ENCODE assay signal across 25 mouse cellular contexts in the genomic region with DNA sequence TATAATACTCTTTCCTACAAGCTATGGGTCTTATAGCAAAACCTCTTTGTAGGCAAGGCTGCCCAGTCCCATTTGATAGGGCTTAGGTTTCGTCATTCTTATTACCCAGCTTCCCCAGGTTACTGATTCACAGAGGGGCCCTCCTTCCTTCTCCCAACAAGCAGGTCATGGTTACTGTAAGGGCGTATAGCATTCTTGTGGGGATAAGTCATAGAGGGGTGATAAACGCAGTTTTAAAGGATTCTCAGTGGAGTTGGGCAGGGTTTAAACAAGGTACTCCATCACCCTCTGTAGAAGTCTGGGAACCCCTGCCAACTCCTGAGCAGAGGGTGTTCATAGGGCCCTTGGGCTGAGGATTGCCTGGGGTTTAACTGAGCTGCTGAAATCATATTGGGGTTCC. TPM values are rescaled to one million over a fixed set of nuclear protein-coding genes. Genes with fewer than 3 reads are reported as not detected.
DNase-seq lines count a peak whose midpoint lies in the region; ATAC-seq and TF ChIP-seq lines count a peak whose summit lies in the region.
"Had no signal": no experiment of that assay in that cellular context is flagged by ENCODE, and none has a peak within 500 bp of the region (broad histone marks: within the 10 kb centered on the region; RNA-seq: fewer than 3 reads in every experiment).

No protein-coding gene starts in this region.

- ATAC-seq in kidney, postnatal 0 days (replicated peaks; ENCODE audit: low FRiP score, low read depth), result peak; percentile 71
- ATAC-seq in midbrain, embryonic 11.5 days (ENCODE audit: low FRiP score), result no peak
- ATAC-seq in midbrain, embryonic 16.5 days, result no peak
- ATAC-seq in intestine, postnatal 0 days, result peak; percentile 92
- peak; percentile 95 for ATAC-seq in stomach, postnatal 0 days (ENCODE audit: low FRiP score, low TSS enrichment)

- no peaks in the 10 kb centered on the region for H3K9me3 ChIP-seq in kidney, postnatal 0 days (replicated peaks; ENCODE audit: low read length)
- no peaks in the 10 kb centered on the region for H3K9me3 ChIP-seq in midbrain, embryonic 11.5 days (ENCODE audit: control insufficient read depth, low read length)
- no peaks in the 10 kb centered on the region for H3K9me3 ChIP-seq in midbrain, embryonic 16.5 days (replicated peaks; ENCODE audit: control insufficient read depth, low read length, poor library complexity, severe bottlenecking)
- no peaks in the 10 kb centered on the region for H3K9me3 ChIP-seq in intestine, postnatal 0 days (ENCODE audit: control insufficient read depth)
- H3K9me3 ChIP-seq in stomach, postnatal 0 days (ENCODE audit: control insufficient read depth, low read length), result no peaks in the 10 kb centered on the region
- H3K9me3 ChIP-seq: embryonic facial prominence, embryonic 13.5 days; forebrain, embryonic 12.5 days; hindbrain, embryonic 15.5 days; limb, embryonic 15.5 days; liver, embryonic 15.5 days; midbrain, embryonic 10.5 days; neural tube, embryonic 15.5 days had no signal

- no peaks in the 10 kb centered on the region for H3K27me3 ChIP-seq in kidney, postnatal 0 days (ENCODE audit: insufficient read depth, low read length)
- no peaks in the 10 kb centered on the region for H3K27me3 ChIP-seq in midbrain, embryonic 11.5 days (ENCODE audit: control insufficient read depth, insufficient read depth, low read length)
- H3K27me3 ChIP-seq in midbrain, embryonic 16.5 days (ENCODE audit: control insufficient read depth, insufficient read depth, low read depth, low read length), result no peaks in the 10 kb centered on the region
- H3K27me3 ChIP-seq in intestine, postnatal 0 days (replicated peaks; ENCODE audit: control insufficient read depth, insufficient read depth, low read length), result no peaks in the 10 kb centered on the region
- H3K27me3 ChIP-seq in stomach, postnatal 0 days (ENCODE audit: control insufficient read depth, insufficient read depth, low read length), result no peaks in the 10 kb centered on the region
- H3K27me3 ChIP-seq: embryonic facial prominence, embryonic 13.5 days; forebrain, embryonic 12.5 days; hindbrain, embryonic 15.5 days; limb, embryonic 15.5 days; liver, embryonic 15.5 days; neural tube, embryonic 15.5 days had no signal

- no peak overlapping the region for H3K9ac ChIP-seq in kidney, postnatal 0 days (ENCODE audit: low read depth, low read length)
- no peak overlapping the region for H3K9ac ChIP-seq in midbrain, embryonic 11.5 days (ENCODE audit: low read length)
- no peak overlapping the region for H3K9ac ChIP-seq in midbrain, embryonic 16.5 days (ENCODE audit: low read depth, low read length)
- H3K9ac ChIP-seq in intestine, postnatal 0 days (ENCODE audit: low read depth, low read length), result no peak overlapping the region
- H3K9ac ChIP-seq in stomach, postnatal 0 days (ENCODE audit: low read length), result no peak overlapping the region
- H3K9ac ChIP-seq: embryonic facial prominence, embryonic 13.5 days; forebrain, embryonic 12.5 days; hindbrain, embryonic 15.5 days; limb, embryonic 15.5 days; liver, embryonic 15.5 days; neural tube, embryonic 15.5 days had no signal

- TF ChIP-seq CTCF in kidney, postnatal 0 days (IDR thresholded peaks at IDR 0.05; ENCODE audit: low read depth), result no peak
- TF ChIP-seq CTCF in intestine, postnatal 0 days (IDR thresholded peaks at IDR 0.05; ENCODE audit: low read depth), result no peak
- no peak for TF ChIP-seq CTCF in stomach, postnatal 0 days (IDR thresholded peaks at IDR 0.05; ENCODE audit: low read depth)

- H3K4me2 ChIP-seq in kidney, postnatal 0 days (ENCODE audit: low read length), result no peak overlapping the region
- H3K4me2 ChIP-seq in midbrain, embryonic 11.5 days, result no peak overlapping the region
- no peak overlapping the region for H3K4me2 ChIP-seq in midbrain, embryonic 16.5 days (ENCODE audit: low read length)
- H3K4me2 ChIP-seq in intestine, postnatal 0 days (replicated peaks; ENCODE audit: low read depth), result peak overlapping the region; percentile 54
- H3K4me2 ChIP-seq in stomach, postnatal 0 days (replicated peaks; ENCODE audit: low read depth), result no peak overlapping the region
- H3K4me2 ChIP-seq: embryonic facial prominence, embryonic 13.5 days; forebrain, embryonic 12.5 days; hindbrain, embryonic 15.5 days; limb, embryonic 15.5 days; liver, embryonic 15.5 days; neural tube, embryonic 15.5 days had no signal

- no peaks in the 10 kb centered on the region for H3K36me3 ChIP-seq in kidney, postnatal 0 days (ENCODE audit: insufficient read depth, low read length)
- H3K36me3 ChIP-seq in midbrain, embryonic 11.5 days (ENCODE audit: control insufficient read depth, insufficient read depth, low read length), result no peaks in the 10 kb centered on the region
- H3K36me3 ChIP-seq in midbrain, embryonic 16.5 days (ENCODE audit: control insufficient read depth, insufficient read depth, low read length), result no peaks in the 10 kb centered on the region
- H3K36me3 ChIP-seq in intestine, postnatal 0 days (ENCODE audit: control insufficient read depth, insufficient read depth), result no peaks in the 10 kb centered on the region
- H3K36me3 ChIP-seq in stomach, postnatal 0 days (ENCODE audit: control insufficient read depth, insufficient read depth, low read length), result no peaks in the 10 kb centered on the region
- H3K36me3 ChIP-seq: embryonic facial prominence, embryonic 13.5 days; forebrain, embryonic 12.5 days; hindbrain, embryonic 15.5 days; limb, embryonic 15.5 days; liver, embryonic 15.5 days; midbrain, embryonic 10.5 days; neural tube, embryonic 15.5 days had no signal

- 64% methylated on average over 3 of the region's 3 CpGs for WGBS in kidney, postnatal 0 days
- 88% methylated on average over 3 of the region's 3 CpGs for WGBS in midbrain, embryonic 11.5 days
- 87% methylated on average over 3 of the region's 3 CpGs for WGBS in midbrain, embryonic 16.5 days
- WGBS in intestine, postnatal 0 days, result 42% methylated on average over 3 of the region's 3 CpGs
- 52% methylated on average over 3 of the region's 3 CpGs for WGBS in stomach, postnatal 0 days

- TF ChIP-seq EP300 in stomach, postnatal 0 days (optimal IDR thresholded peaks at IDR 0.05), result no peak

- H3K4me3 ChIP-seq in kidney, postnatal 0 days (replicated peaks; ENCODE audit: low read depth, low read length), result no peak overlapping the region
- H3K4me3 ChIP-seq in midbrain, embryonic 11.5 days (ENCODE audit: low read depth, low read length), result no peak overlapping the region
- no peak overlapping the region for H3K4me3 ChIP-seq in midbrain, embryonic 16.5 days (ENCODE audit: low read depth, low read length)
- 0 out of 2 replicates have a peak overlapping the region, but pooled peaks have one; percentile 13 for H3K4me3 ChIP-seq in intestine, postnatal 0 days (ENCODE audit: low read depth, low read length)
- no peak overlapping the region for H3K4me3 ChIP-seq in stomach, postnatal 0 days (ENCODE audit: low read depth, low read length)
- H3K4me3 ChIP-seq: embryonic facial prominence, embryonic 13.5 days; erythroblast, embryonic 14.5 days; forebrain, embryonic 12.5 days; hindbrain, embryonic 15.5 days; limb, embryonic 15.5 days; liver, embryonic 15.5 days; midbrain, embryonic 10.5 days; neural tube, embryonic 15.5 days had no signal

- DNase-seq in kidney, postnatal 0 days (ENCODE audit: low spot score), result no peak
- DNase-seq in kidney, adult 11 months, result no peak
- DNase-seq in midbrain, embryonic 11.5 days (ENCODE audit: low spot score, missing footprints), result peak; percentile 60
- DNase-seq in stomach, postnatal 0 days (ENCODE audit: low spot score), result peak; percentile 68
- no peak for DNase-seq in right cerebral cortex, adult 2 months (ENCODE audit: low spot score in 2 of 2)
- DNase-seq in thymus, adult 18-20 months, result no peak
- DNase-seq: adrenal gland, adult 2 months; cerebellum, adult 18-20 months; cerebellum, postnatal 25 days; gastrocnemius, postnatal 36 days; kidney, adult 2 months; layer of hippocampus, adult 9-11 months; left cerebral cortex, postnatal 4 days; right cerebral cortex, adult 18-20 months; thymus, postnatal 25 days had no signal

- H3K4me1 ChIP-seq in kidney, postnatal 0 days (replicated peaks; ENCODE audit: insufficient read depth, low read length), result no peaks in the 10 kb centered on the region
- H3K4me1 ChIP-seq in midbrain, embryonic 11.5 days (ENCODE audit: control insufficient read depth, insufficient read depth, low read length), result no peaks in the 10 kb centered on the region
- H3K4me1 ChIP-seq in midbrain, embryonic 16.5 days (ENCODE audit: control insufficient read depth, insufficient read depth, low read length), result no peaks in the 10 kb centered on the region
- peaks cover 5% of the 10 kb centered on the region; the same call in 1 of the 2 replicates for H3K4me1 ChIP-seq in intestine, postnatal 0 days (replicated peaks; ENCODE audit: control insufficient read depth, insufficient read depth, low read length)
- H3K4me1 ChIP-seq in stomach, postnatal 0 days (replicated peaks; ENCODE audit: control insufficient read depth, insufficient read depth), result no peaks in the 10 kb centered on the region; the same call in 1 of the 2 replicates
- H3K4me1 ChIP-seq: embryonic facial prominence, embryonic 13.5 days; forebrain, embryonic 12.5 days; hindbrain, embryonic 15.5 days; limb, embryonic 15.5 days; liver, embryonic 15.5 days; midbrain, embryonic 10.5 days; neural tube, embryonic 15.5 days had no signal

- H3K27ac ChIP-seq in kidney, postnatal 0 days, result no peak overlapping the region
- no peak overlapping the region for H3K27ac ChIP-seq in midbrain, embryonic 11.5 days (ENCODE audit: low read depth, low read length)
- no peak overlapping the region for H3K27ac ChIP-seq in midbrain, embryonic 16.5 days (ENCODE audit: low read length)
- H3K27ac ChIP-seq in intestine, postnatal 0 days (ENCODE audit: low read depth, low read length), result peak overlapping the region; percentile 95
- peak overlapping the region; percentile 79; the same call in 1 of the 2 replicates for H3K27ac ChIP-seq in stomach, postnatal 0 days (replicated peaks)
- H3K27ac ChIP-seq: embryonic facial prominence, embryonic 13.5 days; forebrain, embryonic 12.5 days; hindbrain, embryonic 15.5 days; limb, embryonic 15.5 days; liver, embryonic 15.5 days; midbrain, embryonic 10.5 days; neural tube, embryonic 15.5 days had no signal

RNA-seq across cellular contexts. Expression of a gene that starts 12.6 kb away (rescaled TPM):
- 1.3 and 2.3 TPM in 2 replicates for polyA plus RNA-seq in kidney, postnatal 0 days (2015; fragmentation: Nextera tagmentation; extraction: Ambion mirVana)
- polyA plus RNA-seq in midbrain, embryonic 11.5 days (2014; fragmentation: Nextera tagmentation; extraction: Ambion mirVana), result 0.12 and 0.23 TPM in 2 replicates
- polyA plus RNA-seq in midbrain, embryonic 16.5 days (2015; fragmentation: Nextera tagmentation; extraction: Ambion mirVana), result 0.23 and 0.37 TPM in 2 replicates
- 1.8 and 2.1 TPM in 2 replicates for polyA plus RNA-seq in intestine, postnatal 0 days (2015; fragmentation: Nextera tagmentation; extraction: Ambion mirVana)
- polyA plus RNA-seq in stomach, postnatal 0 days (2015; fragmentation: Nextera tagmentation; extraction: Ambion mirVana), result 1.8 TPM in 2 replicates
- polyA plus RNA-seq: embryonic facial prominence, embryonic 13.5 days; erythroblast, embryonic 14.5 days; forebrain, embryonic 12.5 days had no signal

RNA-seq across cellular contexts. Expression of a gene that starts 19.1 kb away (rescaled TPM):
- polyA plus RNA-seq in kidney, postnatal 0 days (2015; fragmentation: Nextera tagmentation; extraction: Ambion mirVana), result 12.5 and 13.3 TPM in 2 replicates
- 48.8 and 49.7 TPM in 2 replicates for polyA plus RNA-seq in midbrain, embryonic 11.5 days (2014; fragmentation: Nextera tagmentation; extraction: Ambion mirVana)
- 73.0 and 74.4 TPM in 2 replicates for polyA plus RNA-seq in midbrain, embryonic 16.5 days (2015; fragmentation: Nextera tagmentation; extraction: Ambion mirVana)
- polyA plus RNA-seq in intestine, postnatal 0 days (2015; fragmentation: Nextera tagmentation; extraction: Ambion mirVana), result 73.4 and 93.7 TPM in 2 replicates
- 16.7 and 19.9 TPM in 2 replicates for polyA plus RNA-seq in stomach, postnatal 0 days (2015; fragmentation: Nextera tagmentation; extraction: Ambion mirVana)
- polyA plus RNA-seq: erythroblast, embryonic 14.5 days had no signal

RNA-seq across cellular contexts. Expression of a gene that starts 37.3 kb away (rescaled TPM):
- polyA plus RNA-seq in kidney, postnatal 0 days (2015; fragmentation: Nextera tagmentation; extraction: Ambion mirVana), result 225 and 250 TPM in 2 replicates
- polyA plus RNA-seq in midbrain, embryonic 11.5 days (2014; fragmentation: Nextera tagmentation; extraction: Ambion mirVana), result 36.3 and 39.1 TPM in 2 replicates
- 47.3 and 53.0 TPM in 2 replicates for polyA plus RNA-seq in midbrain, embryonic 16.5 days (2015; fragmentation: Nextera tagmentation; extraction: Ambion mirVana)
- 339 and 374 TPM in 2 replicates for polyA plus RNA-seq in intestine, postnatal 0 days (2015; fragmentation: Nextera tagmentation; extraction: Ambion mirVana)
- polyA plus RNA-seq in stomach, postnatal 0 days (2015; fragmentation: Nextera tagmentation; extraction: Ambion mirVana), result 564 and 594 TPM in 2 replicates

RNA-seq across cellular contexts. Expression of a gene that starts 58.1 kb away (rescaled TPM):
- polyA plus RNA-seq in kidney, postnatal 0 days (2015; fragmentation: Nextera tagmentation; extraction: Ambion mirVana), result 1.1 and 1.3 TPM in 2 replicates
- 1.0 and 1.1 TPM in 2 replicates for polyA plus RNA-seq in midbrain, embryonic 11.5 days (2014; fragmentation: Nextera tagmentation; extraction: Ambion mirVana)
- polyA plus RNA-seq in midbrain, embryonic 16.5 days (2015; fragmentation: Nextera tagmentation; extraction: Ambion mirVana), result 4.0 and 4.7 TPM in 2 replicates
- polyA plus RNA-seq in intestine, postnatal 0 days (2015; fragmentation: Nextera tagmentation; extraction: Ambion mirVana), result 0.77 and 1.3 TPM in 2 replicates
- polyA plus RNA-seq in stomach, postnatal 0 days (2015; fragmentation: Nextera tagmentation; extraction: Ambion mirVana), result 4.6 and 5.4 TPM in 2 replicates

Comparison
In these comparisons a context has a peak if more than half of its experiments do, and no peak if none do; other contexts are left out.
1. ATAC-seq: peak in kidney, postnatal 0 days (single experiment), intestine, postnatal 0 days (single experiment) and stomach, postnatal 0 days (single experiment); none in midbrain, embryonic 11.5 days (single experiment) and midbrain, embryonic 16.5 days (single experiment).
2. DNase-seq: peak in midbrain, embryonic 11.5 days (single experiment) and stomach, postnatal 0 days (single experiment); none in kidney, postnatal 0 days (single experiment), kidney, adult 11 months (single experiment), right cerebral cortex, adult 2 months (0 of 2) and thymus, adult 18-20 months (0 of 2).
3. H3K27ac ChIP-seq: peak in intestine, postnatal 0 days (single experiment) and stomach, postnatal 0 days (single experiment); none in kidney, postnatal 0 days (single experiment), midbrain, embryonic 11.5 days (single experiment) and midbrain, embryonic 16.5 days (single experiment).